Mouse (Mus musculus): Measurements from ENCODE around the gene Il3. TPM values are rescaled to one million over a fixed set of nuclear protein-coding genes. Genes with fewer than 3 reads are reported as not detected.
"Not testable (repeated sequence)": the region's sequence is repeated elsewhere in the genome, so short reads cannot be mapped to it uniquely, and the experiment has no call there.

Il3 gene
- total RNA-seq (2015) (not detected in 2 replicates), total RNA-seq (2017) (not detected in 2 replicates)

GRCm38 (mm10) chr11:54267177-54267576, at the start of gene Il3:
Il3 (minus strand) TSS chr11:54267277.
- no peak for ATAC-seq (ENCODE audit: poor library complexity, severe bottlenecking)

GRCm38 (mm10) chr11:54315336-54315735, 48.3 kb upstream of the Il3 start:
- ATAC-seq (ENCODE audit: poor library complexity, severe bottlenecking), result no peak

GRCm38 (mm10) chr11:54314740-54315139, 47.7 kb upstream of the Il3 start:
- no peak for ATAC-seq (ENCODE audit: poor library complexity, severe bottlenecking)

- ATAC-seq (ENCODE audit: poor library complexity, severe bottlenecking), result no peak
Measured at GRCm38 (mm10) chr11:54313391-54314360, 46.6 kb upstream of the Il3 start.

- no peak for ATAC-seq (ENCODE audit: poor library complexity, severe bottlenecking)
Measured at GRCm38 (mm10) chr11:54312603-54313002, 45.5 kb upstream of the Il3 start.

DNA sequence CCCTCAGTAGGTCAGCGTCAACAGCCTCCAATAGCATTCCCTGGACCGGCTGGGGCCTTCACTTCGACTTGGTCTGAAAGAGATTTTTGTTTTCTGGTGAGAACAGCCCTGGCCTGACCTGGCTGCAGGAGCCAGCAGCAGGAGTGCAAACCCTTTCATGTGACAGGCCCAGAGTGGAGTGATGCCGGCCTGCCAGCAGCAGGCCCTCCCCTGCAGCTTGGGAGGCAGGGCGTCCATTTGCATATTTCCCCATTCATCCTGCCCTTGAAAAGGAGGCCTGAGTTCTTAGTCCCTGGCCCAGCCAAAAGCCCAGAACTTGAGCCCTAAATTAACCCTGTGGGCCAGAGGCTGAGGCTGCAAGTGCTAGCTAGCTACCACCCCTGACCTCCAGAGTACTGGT, 44.9 kb upstream of the Il3 start:
- ATAC-seq (ENCODE audit: poor library complexity, severe bottlenecking), result no peak

- no peak for ATAC-seq (ENCODE audit: poor library complexity, severe bottlenecking)
Measured at GRCm38 (mm10) chr11:54310588-54310987, 43.5 kb upstream of the Il3 start.

DNA sequence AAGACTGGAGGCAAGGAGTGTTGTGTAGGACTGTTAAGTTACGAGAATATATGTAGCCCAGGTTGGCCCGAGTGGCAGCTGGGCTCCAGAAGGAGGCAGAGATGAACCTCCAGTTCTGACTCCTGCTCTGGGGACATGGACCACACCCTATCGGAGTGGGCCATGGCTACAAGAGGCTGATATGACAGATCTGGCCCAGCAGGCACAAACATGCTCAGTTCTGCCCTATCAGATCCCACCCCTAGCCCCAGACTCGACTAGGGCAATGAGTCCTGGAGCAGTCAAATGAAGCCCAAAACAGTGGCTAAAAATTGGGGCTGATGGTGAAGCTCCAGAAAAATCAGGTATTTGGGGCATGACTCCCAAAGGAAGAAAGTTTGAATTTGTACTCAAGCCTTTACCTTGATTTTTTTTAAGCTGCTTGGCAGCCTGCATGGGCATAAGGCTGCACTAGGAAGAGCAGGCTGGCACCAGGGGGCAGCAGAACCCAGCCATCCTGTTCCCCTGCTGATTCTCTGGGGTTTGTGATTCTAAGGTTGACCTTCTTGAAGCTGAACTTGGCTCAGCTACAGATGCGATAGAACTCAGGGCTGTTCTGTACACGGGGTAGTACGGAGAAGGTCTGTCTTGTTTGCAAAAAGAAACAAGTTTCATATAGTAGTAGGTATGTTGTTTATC, 40.2 kb upstream of the Il3 start:
- 0 out of 2 replicates have a peak, but pooled peaks have one; percentile 49 for ATAC-seq (ENCODE audit: poor library complexity, severe bottlenecking)

DNA sequence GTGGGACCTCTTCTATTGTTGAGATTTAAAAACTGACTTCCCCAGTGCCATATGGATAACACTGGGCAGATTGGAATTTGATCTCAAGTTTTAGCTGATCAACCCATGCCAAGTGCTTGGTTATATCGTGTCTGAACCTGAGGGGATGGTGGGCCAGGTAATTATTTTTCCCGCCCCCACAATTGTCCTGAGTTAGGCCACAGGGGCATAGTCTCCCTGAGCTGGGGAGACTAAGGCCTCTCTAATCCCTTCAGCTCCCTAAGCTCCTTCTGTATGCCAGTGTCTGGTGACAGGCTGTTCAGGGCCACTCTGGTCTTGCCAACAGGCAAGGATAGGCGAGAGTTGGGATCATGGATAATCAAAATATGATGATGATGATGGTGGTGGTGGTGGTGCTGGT, 38.3 kb upstream of the Il3 start:
- no peak for ATAC-seq (ENCODE audit: poor library complexity, severe bottlenecking)

DNA sequence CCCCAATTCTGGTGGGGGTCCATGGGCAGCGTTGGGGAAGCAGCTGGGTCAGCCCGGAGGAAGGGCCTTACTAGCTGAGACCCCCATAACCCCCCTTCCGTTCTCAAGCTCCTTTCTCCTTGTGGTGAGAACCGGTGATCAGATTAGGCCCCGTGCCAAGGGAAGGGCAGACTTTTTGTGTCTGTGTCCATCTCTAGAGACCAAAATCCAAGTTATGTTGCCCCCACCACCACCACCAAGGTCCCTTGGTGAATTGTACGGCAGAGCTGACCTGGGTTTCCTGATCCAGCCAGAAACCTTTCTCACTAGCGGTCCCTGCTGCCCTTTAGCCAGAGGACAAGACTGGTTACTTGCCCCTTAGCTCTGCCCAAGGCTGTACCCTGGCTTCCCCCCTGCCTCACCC, 37.4 kb upstream of the Il3 start:
- ATAC-seq (ENCODE audit: poor library complexity, severe bottlenecking), result no peak

- ATAC-seq (ENCODE audit: poor library complexity, severe bottlenecking), result no peak
Measured at GRCm38 (mm10) chr11:54303728-54304470, 36.8 kb upstream of the Il3 start, which contains the start of gene Acsl6. Acsl6 (plus strand) TSS chr11:54303798.

- ATAC-seq (ENCODE audit: poor library complexity, severe bottlenecking), result no peak
Measured at GRCm38 (mm10) chr11:54303076-54303727, 36.1 kb upstream of the Il3 start.

- ATAC-seq (ENCODE audit: poor library complexity, severe bottlenecking), result no peak
Measured at GRCm38 (mm10) chr11:54302606-54303005, 35.5 kb upstream of the Il3 start.

DNA sequence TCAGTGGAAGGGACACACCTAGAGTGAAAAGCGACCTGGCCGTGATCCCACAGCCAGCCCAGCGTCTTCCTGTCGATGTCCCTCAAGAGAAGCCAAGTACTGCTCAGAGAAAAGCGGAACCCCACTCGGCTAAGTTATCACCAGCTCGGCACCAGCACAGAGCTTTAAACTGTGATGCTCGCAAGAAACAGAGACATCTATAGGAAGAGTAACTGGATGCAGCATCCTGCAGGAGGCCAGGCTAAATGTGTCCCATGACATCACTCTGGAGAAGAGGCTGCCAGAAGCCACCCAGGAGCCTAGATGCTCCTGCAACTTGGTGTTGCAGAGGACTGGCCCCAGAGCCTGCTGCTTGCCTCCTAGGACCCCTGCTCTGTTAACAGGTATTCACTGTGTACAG, 34.9 kb upstream of the Il3 start:
- no peak for ATAC-seq (ENCODE audit: poor library complexity, severe bottlenecking)

- no peak for ATAC-seq (ENCODE audit: poor library complexity, severe bottlenecking)
Measured at GRCm38 (mm10) chr11:54298777-54299176, 31.7 kb upstream of the Il3 start.

- not testable (repeated sequence) for ATAC-seq (ENCODE audit: poor library complexity, severe bottlenecking)
Measured at GRCm38 (mm10) chr11:54297471-54297870, 30.4 kb upstream of the Il3 start.

- ATAC-seq (ENCODE audit: poor library complexity, severe bottlenecking), result no peak
Measured at GRCm38 (mm10) chr11:54296734-54297133, 29.7 kb upstream of the Il3 start.

DNA sequence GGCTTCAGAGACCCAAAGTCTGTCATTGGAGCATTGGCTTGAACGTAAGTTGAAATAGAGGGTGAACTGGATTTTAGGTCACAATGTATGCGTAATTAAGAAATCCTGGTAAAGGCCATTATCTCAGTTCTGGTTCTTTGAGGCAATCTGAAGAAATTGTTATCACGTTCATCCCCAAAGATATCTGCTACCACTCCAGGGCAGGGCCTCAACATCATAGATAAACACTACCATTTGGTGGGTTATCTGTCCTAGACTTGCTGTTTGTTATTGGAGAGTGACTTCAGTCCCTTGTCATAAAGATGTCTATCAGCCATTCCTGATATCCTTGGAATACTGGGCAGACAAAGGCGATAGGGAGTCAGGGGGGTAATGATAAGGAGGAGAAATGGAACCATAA, 28.9 kb upstream of the Il3 start:
- ATAC-seq (ENCODE audit: poor library complexity, severe bottlenecking), result no peak

DNA sequence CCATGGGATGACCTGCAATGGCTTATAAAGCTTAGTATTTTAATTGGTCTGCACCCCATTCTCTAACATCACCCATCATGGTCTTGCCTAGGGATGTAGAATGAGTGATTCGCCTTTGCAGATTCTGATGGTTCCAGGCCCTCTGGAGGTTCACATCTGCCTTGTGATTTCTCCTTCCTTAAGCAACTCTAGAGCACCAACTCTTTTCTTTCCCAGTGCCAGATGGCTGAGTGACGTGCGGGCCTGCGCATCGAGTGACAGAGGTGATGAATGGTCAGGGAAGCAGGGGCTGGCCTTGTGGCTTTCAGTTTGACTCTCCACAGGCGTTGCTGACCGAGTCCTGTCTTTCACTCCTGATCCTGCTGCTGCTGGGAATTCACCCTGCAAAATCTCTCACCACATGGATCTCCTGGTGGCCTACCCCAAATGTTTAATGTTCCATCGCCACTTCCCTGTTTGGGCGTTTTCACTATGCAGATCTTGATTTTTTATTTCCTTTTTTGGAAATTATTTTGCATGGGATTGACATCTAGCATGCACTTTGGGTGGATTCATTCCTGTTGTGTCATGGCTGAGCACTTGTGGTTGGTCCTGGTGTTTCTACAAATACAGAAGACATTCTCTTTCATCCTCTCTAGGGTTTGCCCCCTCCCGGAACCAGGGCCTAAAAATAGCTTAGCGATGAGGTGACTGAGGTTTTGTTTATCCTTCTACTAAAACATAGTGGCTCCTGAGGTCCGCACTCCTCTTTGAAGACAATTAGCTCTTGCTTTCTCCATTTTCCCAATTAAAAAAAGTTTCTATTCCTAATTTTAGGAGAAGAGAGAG, 27.1 kb upstream of the Il3 start:
- ATAC-seq (ENCODE audit: poor library complexity, severe bottlenecking), result no peak

DNA sequence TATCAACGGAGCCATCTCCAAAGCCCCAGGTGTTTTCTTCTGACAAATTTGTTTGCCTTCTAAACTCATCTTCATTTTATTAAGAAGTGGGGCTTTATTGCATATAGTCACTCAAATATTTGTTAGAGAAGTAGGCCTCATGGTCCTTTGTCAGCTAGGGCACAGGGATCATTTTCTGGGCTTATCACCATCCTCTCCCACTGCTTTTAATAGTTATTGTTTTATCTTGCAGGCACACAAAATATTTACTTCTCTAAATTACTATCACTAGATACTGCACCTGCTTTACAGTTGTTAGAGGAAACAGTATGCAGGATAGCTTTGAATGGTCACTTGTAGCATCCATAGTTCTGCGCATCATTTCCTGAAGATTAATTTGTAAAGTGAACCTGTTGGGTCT, 25.1 kb upstream of the Il3 start:
- no peak for ATAC-seq (ENCODE audit: poor library complexity, severe bottlenecking)
